Mouse (Mus musculus) MEL (cell line): Measurements from ENCODE around the gene Gm36028.

ENCODE experiments used
- CTCF ChIP-seq, 3 experiments: IDR thresholded peaks in 2 of 3; conservative IDR thresholded peaks in 1 of 3; 2 replicates each; pipeline ENCODE4 v1.5.1; 2011 to 2012; ENCODE audit warnings: low read length in 3 of 3, low read depth in 2 of 3, mild to moderate bottlenecking in 2 of 3, improper control_type of control experiment in 1 of 3, inconsistent platforms in 1 of 3, mixed read lengths in 1 of 3, moderate library complexity in 1 of 3; ENCODE audit not compliant: control insufficient read depth in 1 of 3, insufficient read depth in 1 of 3, poor library complexity in 1 of 3, severe bottlenecking in 1 of 3
- EP300 ChIP-seq, 2 experiments: IDR thresholded peaks; 2 replicates each; pipeline ENCODE4 v1.6.1; 2011; ENCODE audit warnings: improper control_type of control experiment in 2 of 2, low read length in 2 of 2, low read depth in 1 of 2, mild to moderate bottlenecking in 1 of 2
- GABPA ChIP-seq: IDR thresholded peaks from 2 replicates; pipeline ENCODE4 v1.6.1; 2012; ENCODE audit warnings: low read depth, mild to moderate bottlenecking, inconsistent platforms, low read length, improper control_type of control experiment, moderate library complexity
- GATA1 ChIP-seq: IDR thresholded peaks from 2 replicates; pipeline ENCODE4 v1.6.1; 2011; ENCODE audit warnings: low read depth, low read length, improper control_type of control experiment
- MAX ChIP-seq: IDR thresholded peaks from 2 replicates; pipeline ENCODE4 v1.6.1; 2011; ENCODE audit warnings: low read length, improper control_type of control experiment
- NRF1 ChIP-seq: IDR thresholded peaks from 2 replicates; pipeline ENCODE4 v1.6.1; 2014; ENCODE audit warnings: low read depth, mild to moderate bottlenecking, inconsistent platforms, low read length, improper control_type of control experiment, moderate library complexity; ENCODE audit not compliant: poor library complexity, insufficient read depth, severe bottlenecking
- POLR2A ChIP-seq, 2 experiments: IDR thresholded peaks; 2 replicates each; pipeline ENCODE4 v1.6.1; 2011 to 2012; ENCODE audit warnings: low read length in 2 of 2, mild to moderate bottlenecking in 2 of 2, control low read depth in 1 of 2, improper control_type of control experiment in 1 of 2, low read depth in 1 of 2, moderate library complexity in 1 of 2; ENCODE audit not compliant: control insufficient read depth in 1 of 2, insufficient read depth in 1 of 2, poor library complexity in 1 of 2
- POLR2AphosphoS2 ChIP-seq: IDR thresholded peaks from 2 replicates; pipeline ENCODE4 v1.6.1; 2011; ENCODE audit warnings: low read length, improper control_type of control experiment
- ZC3H11A ChIP-seq: IDR thresholded peaks from 2 replicates; pipeline ENCODE4 v1.6.1; 2012; ENCODE audit warnings: low read depth, mild to moderate bottlenecking, inconsistent platforms, low read length, improper control_type of control experiment

- TF ChIP-seq ZC3H11A (no peak), CTCF (IDR thresholded peaks at IDR 0.05 in 2 of 3, conservative IDR thresholded peaks at IDR 0.05 in 1 of 3; ENCODE audit: control insufficient read depth in 1 of 3, insufficient read depth in 1 of 3, low read depth in 2 of 3, low read length in 3 of 3, poor library complexity in 1 of 3, severe bottlenecking in 1 of 3) (no peak), EP300 (IDR thresholded peaks at IDR 0.05; ENCODE audit: low read depth in 1 of 2, low read length in 2 of 2) (no peak), GABPA (no peak), POLR2A (IDR thresholded peaks at IDR 0.05; ENCODE audit: control insufficient read depth in 1 of 2, insufficient read depth in 1 of 2, low read depth in 1 of 2, low read length in 2 of 2, poor library complexity in 1 of 2) (no peak), MAX (no peak), NRF1 (no peak), GATA1 (no peak), POLR2AphosphoS2 (no peak)
Measured at GRCm38 (mm10) chr16:37888986-37889385, 28.0 kb upstream of the Gm36028 start.
